Mouse (Mus musculus) brain, embryonic 14.5 days (tissue): ENCODE data around the gene 1700034J05Rik. TPM values are rescaled to one million over a fixed set of nuclear protein-coding genes. Genes with fewer than 3 reads are reported as not detected.

Source experiments
- DNase-seq: peaks from one replicate; pipeline ENCODE4 v3.0.0-alpha.2; 2011; ENCODE audit warnings: low read depth
- CTCF ChIP-seq: fragments of 200-500 bp; IDR thresholded peaks from 2 replicates; pipeline ENCODE4 v1.5.1; 2012; ENCODE audit warnings: inconsistent platforms, mild to moderate bottlenecking, moderate library complexity, borderline replicate concordance; ENCODE audit not compliant: insufficient read depth, insufficient read length; ENCODE audit errors: extremely low read depth
- POLR2A ChIP-seq: fragments of 200-500 bp; IDR thresholded peaks from 2 replicates; pipeline ENCODE4 v1.6.1; 2012; ENCODE audit warnings: mild to moderate bottlenecking, inconsistent platforms, borderline replicate concordance; ENCODE audit not compliant: poor library complexity, insufficient read depth, insufficient read length, severe bottlenecking; ENCODE audit errors: extremely low read depth
- polyA plus RNA-seq: library from polyadenylated mRNA; depleted of rRNA; stranded (reverse); fragments of >200 nt; gene quantifications from 2 replicates; pipeline ENCODE4 v1.2.3, GENCODE M21; 2012

Gene 1700034J05Rik
- polyA plus RNA-seq, 1 experiment: not detected

DNA sequence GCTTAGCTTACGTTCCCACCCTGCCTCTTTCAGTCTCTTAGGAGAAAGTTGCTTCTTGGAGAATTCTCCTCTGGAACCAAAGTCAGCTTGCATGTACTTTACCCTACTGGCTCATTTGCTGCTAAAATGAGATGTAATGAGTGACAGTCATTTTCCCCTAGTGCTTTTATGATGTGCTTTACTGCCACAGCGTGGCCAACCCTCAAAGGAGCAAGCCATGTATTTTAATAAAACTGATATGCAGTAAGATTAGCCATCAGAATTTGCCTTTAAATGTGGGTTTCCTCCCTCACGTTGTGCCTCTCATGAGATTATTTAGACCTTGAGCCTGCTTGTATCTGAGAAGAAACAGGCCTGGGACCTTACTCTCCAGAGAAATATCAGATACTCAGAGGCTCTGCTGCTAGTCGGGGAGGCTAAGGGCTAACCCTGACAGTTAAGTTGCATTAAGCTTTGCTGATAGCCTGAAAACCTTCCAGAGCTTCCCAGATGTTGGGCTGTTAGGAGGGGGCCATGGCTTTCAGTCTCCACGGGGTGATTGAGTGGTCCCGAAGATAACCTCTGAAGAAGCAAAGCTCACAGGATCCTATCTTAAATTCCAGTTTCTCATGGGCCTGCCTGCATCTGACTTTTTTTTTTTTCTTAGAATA, 7.7 kb upstream of the 1700034J05Rik start:
- DNase-seq: no peak
- TF ChIP-seq POLR2A: no peak
- TF ChIP-seq CTCF: no peak

DNA sequence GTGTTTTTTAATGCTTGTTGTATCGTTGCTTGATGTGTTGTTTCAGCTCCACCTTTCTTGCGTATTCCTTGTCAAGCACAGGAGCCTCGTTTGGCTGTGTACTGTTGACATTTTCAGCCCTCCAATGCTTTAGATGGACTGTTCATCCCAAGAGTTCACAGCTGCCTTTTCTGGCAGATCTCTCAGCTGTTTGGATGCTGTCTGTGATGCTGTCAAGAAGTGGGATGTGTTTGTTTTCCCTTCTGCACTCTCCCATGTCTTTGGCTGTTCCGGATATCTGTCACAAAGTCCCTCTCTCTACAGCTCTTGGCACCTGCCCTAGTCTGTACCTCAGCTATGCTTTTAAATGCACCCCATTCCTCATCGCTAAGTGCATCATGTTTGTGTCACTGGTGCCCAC, 6.7 kb upstream of the 1700034J05Rik start:
- no peak for TF ChIP-seq CTCF
- TF ChIP-seq POLR2A: no peak

DNA sequence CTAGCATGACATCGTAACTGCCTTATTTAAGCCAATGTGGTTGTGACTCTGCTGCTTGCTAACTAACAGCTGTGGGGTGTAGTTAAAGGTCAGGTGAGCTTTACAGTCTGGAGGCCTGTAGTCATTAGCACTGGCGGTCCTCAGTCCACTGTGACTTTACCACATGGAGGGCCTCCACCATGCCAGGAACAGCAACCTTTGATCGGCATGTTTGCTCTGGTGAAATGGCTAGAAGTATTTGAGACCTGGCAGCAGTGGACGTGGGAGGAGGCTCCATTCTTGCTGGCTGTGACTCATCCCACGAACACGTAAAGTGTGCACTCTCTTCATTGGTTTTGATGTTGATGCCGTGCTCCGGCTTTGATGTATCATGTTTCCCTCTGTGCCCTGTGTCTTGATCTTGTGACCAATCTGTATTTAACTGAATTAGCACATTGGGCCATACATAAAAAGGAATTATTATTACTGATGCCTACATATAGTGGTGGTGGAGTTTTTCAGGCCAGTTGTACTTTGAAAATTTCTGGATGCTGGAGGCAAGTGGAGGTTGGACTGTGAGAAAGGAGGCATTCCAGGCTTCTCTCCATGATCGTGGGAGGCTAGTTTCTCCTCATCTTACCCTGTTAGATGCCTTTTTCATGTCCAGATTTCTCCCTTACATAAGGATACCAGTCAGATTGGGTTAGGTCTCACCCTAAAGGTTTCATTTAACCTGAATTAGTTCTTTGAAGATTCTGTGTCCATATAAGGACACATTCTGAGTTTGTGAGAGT, 5.9 kb upstream of the 1700034J05Rik start:
- DNase-seq: no peak
- TF ChIP-seq CTCF (no peak), POLR2A (no peak)

More for the DNA sequence above, 6.7 kb upstream of the 1700034J05Rik start:
- no peak for DNase-seq

- DNase-seq: no peak
- TF ChIP-seq CTCF (no peak), POLR2A (no peak)
Observed at GRCm38 (mm10) chr6:146958694-146959093, 4.5 kb upstream of the 1700034J05Rik start.

- TF ChIP-seq CTCF: no peak
- TF ChIP-seq POLR2A: no peak
Observed at GRCm38 (mm10) chr6:146956961-146957360, 2.7 kb upstream of the 1700034J05Rik start.

GRCm38 (mm10) chr6:146955896-146956295, 1.7 kb upstream of the 1700034J05Rik start:
- peak; percentile 57 for DNase-seq
- TF ChIP-seq POLR2A (no peak), CTCF (no peak)

More at GRCm38 (mm10) chr6:146956961-146957360, 2.7 kb upstream of the 1700034J05Rik start:
- no peak for DNase-seq

GRCm38 (mm10) chr6:146955475-146955874, 1.3 kb upstream of the 1700034J05Rik start:
- TF ChIP-seq POLR2A: no peak
- no peak for TF ChIP-seq CTCF
- DNase-seq: no peak

DNA sequence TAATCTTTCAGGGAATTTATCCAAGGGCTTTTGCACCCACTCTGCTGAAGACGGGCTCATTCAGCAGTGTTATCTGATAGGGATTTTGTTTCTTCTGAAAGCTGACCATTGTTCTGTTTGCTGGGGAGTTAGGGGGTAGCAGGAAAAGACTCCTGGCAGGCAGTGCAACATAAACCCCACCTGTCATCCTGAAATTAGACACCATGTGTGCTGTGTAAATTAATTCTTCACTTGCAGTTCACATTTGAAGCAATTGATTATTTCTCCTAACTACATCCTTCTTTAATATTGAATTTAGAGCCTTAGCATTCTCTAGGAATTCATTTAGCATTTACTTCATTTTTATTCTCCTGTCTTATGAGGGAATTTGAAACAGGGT, 3.8 kb downstream of the 1700034J05Rik start:
- DNase-seq: peak; percentile 27
- TF ChIP-seq POLR2A: no peak
- no peak for TF ChIP-seq CTCF

- TF ChIP-seq CTCF (no peak), POLR2A (no peak)
- DNase-seq: peak; percentile 17
Observed at GRCm38 (mm10) chr6:146949682-146950453, 4.4 kb downstream of the 1700034J05Rik start.

DNA sequence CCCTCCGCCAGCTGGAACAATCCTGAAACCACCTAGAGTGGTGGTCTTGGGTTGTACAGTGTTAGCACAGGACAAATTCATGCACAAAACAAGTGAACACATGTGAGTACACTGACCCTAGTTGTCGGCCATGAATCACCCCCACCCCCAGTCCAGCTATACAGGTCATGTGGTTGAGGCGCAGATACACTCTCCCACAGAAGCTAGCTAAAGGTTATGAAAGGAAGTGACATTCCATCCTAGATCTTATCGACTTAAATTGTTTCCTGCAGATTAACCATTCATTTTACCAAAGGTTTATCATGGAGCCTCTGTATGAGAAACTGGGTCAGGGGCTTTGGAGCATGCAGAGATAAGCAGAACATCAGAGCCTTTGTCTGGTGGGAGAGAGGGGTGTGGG, 7.0 kb downstream of the 1700034J05Rik start:
- no peak for TF ChIP-seq CTCF
- no peak for TF ChIP-seq POLR2A
- no peak for DNase-seq

- DNase-seq: no peak
- TF ChIP-seq CTCF (no peak), POLR2A (no peak)
Observed at GRCm38 (mm10) chr6:146946327-146947029, 7.7 kb downstream of the 1700034J05Rik start.

- no peak for DNase-seq
- TF ChIP-seq CTCF: no peak
- no peak for TF ChIP-seq POLR2A
Observed at GRCm38 (mm10) chr6:146944830-146945229, 9.4 kb downstream of the 1700034J05Rik start.
